Mouse (Mus musculus) bone marrow, adult 2 months (tissue): ENCODE results near the gene Wfikkn1. TPM values are rescaled to one million over a fixed set of nuclear protein-coding genes. Genes with fewer than 3 reads are reported as not detected.

Source experiments
- H3K27ac ChIP-seq: fragments of 200-500 bp; 2 replicates; pipeline ENCODE4 v1.5.1; 2012; ENCODE audit warnings: low read depth, mild to moderate bottlenecking, control low read depth, inconsistent platforms, low read length; ENCODE audit not compliant: control insufficient read depth, poor library complexity, insufficient read depth
- H3K4me1 ChIP-seq: fragments of 200-500 bp; 2 replicates; pipeline ENCODE4 v1.6.1; 2011; ENCODE audit warnings: low read length; ENCODE audit not compliant: control insufficient read depth, insufficient read depth
- H3K4me3 ChIP-seq: fragments of 200-500 bp; replicated peaks from 2 replicates; pipeline ENCODE3; 2011; ENCODE audit warnings: mild to moderate bottlenecking, low read depth, low read length, control low read depth; ENCODE audit not compliant: control insufficient read depth
- CTCF ChIP-seq: fragments of 200-500 bp; IDR thresholded peaks from 2 replicates; pipeline ENCODE4 v1.5.1; 2011; ENCODE audit warnings: low read length, control low read depth; ENCODE audit not compliant: control insufficient read depth, insufficient read depth
- POLR2A ChIP-seq: fragments of 200-500 bp; IDR thresholded peaks from 2 replicates; pipeline ENCODE4 v1.6.1; 2011; ENCODE audit warnings: low read depth, mild to moderate bottlenecking, control low read depth, low read length, borderline replicate concordance; ENCODE audit not compliant: control insufficient read depth
- WGBS: fragments of 180-500 bp; shearing (Covaris S2); methylation state at CpG from one replicate; pipeline ENCODE4 v1.1.7; 2018; 5-methylcytosine and 5-hydroxymethylcytosine counted together
- polyA plus RNA-seq: library from polyadenylated mRNA; stranded (reverse); fragments of >200 nt; gene quantifications from 2 replicates; pipeline ENCODE4 v1.2.4, GENCODE M21; 2011; ENCODE audit warnings: low replicate concordance; ENCODE audit not compliant: missing spikeins, insufficient read depth, insufficient read length

The Wfikkn1 gene
- polyA plus RNA-seq, 1 experiment, result 2.2 TPM

DNA sequence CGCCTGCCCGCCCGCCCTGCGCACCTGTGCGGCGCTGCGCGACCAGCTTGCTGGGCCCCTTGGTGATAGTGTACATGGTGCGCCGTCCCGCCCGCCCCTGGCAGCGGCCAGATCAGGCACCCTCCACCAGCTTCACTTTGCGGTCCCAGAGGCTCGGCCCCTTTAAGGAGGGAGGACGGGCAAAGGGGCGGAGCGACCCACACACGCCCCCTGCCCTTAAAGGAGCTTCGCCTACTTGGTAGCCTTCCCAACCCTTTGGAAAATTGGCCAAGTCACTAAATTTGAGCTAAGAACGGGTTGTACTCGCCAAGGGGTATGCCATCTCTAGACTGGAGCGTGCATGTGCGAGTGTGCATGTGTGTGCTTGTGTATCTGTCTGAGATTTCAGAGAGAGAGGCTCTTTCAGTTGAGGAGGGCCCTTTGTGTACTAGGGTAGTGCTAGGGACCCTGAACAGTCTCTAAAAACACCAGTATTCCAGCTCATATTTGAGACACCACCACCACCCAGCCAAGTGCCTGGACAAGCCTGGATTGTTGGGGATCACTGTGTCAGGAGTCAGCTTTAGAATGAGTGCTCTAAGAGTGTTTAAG lies 12.0 kb downstream of the Wfikkn1 start, which contains the start of gene Mcrip2:
TSS of gene Mcrip2 (minus strand) at position 164 of the 591 bp plus-strand sequence.
- TF ChIP-seq POLR2A (no peak), CTCF (no peak)
- WGBS, result under 1% methylated on average over 24 of the region's 24 CpGs
- peaks cover 1% of the 10 kb centered on the region; the same call in 1 of the 2 replicates for H3K4me1 ChIP-seq
- H3K27ac ChIP-seq, result peak within 1 kb of the TSS; percentile 20; the same call in 1 of the 2 replicates
- H3K4me3 ChIP-seq, result peak within 1 kb of the TSS; percentile 58

DNA sequence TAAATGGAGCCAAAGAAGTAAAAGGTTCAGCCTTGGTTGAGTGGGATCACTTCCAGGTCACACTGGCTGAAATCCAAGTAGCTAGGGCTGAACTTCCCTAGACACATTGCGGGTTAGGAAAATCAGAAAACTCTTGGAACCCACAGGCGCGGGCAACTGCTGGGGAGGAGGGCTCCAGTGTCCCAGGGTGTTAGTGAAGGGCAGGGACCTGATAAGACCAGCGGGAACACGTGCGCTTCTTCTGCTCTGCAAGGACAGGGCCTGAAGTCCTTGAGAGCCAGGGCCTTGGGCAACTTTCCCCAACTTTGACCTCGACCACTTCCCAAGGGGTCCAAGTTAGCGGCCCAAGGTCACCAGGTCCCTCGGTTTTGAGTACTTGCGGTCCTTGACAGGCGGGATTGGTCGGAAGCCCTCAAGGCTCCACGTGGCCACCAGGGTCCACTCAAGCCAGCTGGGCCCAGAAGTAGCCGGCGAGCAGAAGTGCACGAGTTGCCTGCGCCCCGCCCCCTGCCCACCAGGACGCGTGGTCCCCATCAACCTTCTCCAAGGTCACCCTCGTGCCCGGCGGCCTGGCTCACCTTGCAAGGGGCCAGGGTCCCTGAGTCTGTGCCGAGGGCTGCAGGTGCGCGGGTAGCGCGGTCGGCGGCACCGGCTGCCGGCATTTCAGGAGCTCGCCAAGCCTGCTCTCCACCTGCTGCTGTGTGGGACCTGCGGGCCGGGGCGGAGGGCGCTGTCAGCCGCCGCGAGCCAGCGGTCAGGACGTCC lies 12.6 kb downstream of the Wfikkn1 start:
- WGBS, result under 1% methylated on average over 42 of the region's 42 CpGs
- Histone ChIP-seq H3K27ac (peak overlapping the region; percentile 20; the same call in 1 of the 2 replicates), H3K4me1 (peaks cover 1% of the 10 kb centered on the region; the same call in 1 of the 2 replicates), H3K4me3 (peak overlapping the region; percentile 58)
- TF ChIP-seq CTCF, result no peak
- no peak; the same call in 1 of the 2 replicates for TF ChIP-seq POLR2A

DNA sequence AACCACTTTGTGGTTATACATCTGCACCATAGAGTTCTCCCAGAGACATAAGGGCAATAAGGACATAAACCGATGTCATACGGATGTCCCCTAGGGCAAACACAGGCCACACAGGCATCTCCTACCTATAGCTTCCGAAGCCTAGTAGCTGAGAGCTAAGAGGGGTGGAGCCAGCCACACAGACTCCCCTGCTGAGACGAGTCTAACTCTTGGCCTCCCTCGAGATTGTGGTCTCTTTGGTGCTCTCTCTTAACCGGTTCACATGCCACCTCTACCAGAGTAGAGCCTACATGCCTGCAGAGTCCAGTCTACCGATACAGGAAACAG lies 13.2 kb downstream of the Wfikkn1 start:
- Histone ChIP-seq H3K4me3 (peak overlapping the region; percentile 58), H3K27ac (no peak overlapping the region), H3K4me1 (peaks cover 1% of the 10 kb centered on the region; the same call in 1 of the 2 replicates)
- 7% methylated on average over 7 of the region's 7 CpGs for WGBS
- TF ChIP-seq POLR2A (no peak), CTCF (no peak)

DNA sequence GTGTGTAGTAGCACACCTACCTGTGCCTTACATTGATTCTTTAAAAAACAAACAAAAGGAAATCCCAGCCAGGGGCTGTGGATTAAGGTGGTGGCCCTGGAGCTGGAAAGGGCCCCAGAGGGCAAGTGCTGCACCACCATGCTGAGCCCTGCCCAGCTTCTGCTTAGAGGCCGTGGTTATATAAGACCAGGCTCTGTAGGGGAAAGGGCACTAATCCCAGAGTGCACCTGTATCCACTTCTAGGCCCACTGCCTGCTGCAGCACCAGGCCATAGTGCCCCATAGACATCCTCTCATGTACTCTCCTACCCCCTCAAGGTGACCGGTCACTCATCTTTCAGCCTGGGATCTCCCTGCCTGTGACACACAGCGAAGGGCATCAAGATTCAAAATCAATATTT lies 14.5 kb downstream of the Wfikkn1 start:
- no peak for TF ChIP-seq POLR2A
- TF ChIP-seq CTCF, result no peak
- H3K4me1 ChIP-seq, result peaks cover 1% of the 10 kb centered on the region; the same call in 1 of the 2 replicates
- no peak overlapping the region for H3K27ac ChIP-seq
- no peak overlapping the region for H3K4me3 ChIP-seq
- 85% methylated on average over 3 of the region's 3 CpGs for WGBS

DNA sequence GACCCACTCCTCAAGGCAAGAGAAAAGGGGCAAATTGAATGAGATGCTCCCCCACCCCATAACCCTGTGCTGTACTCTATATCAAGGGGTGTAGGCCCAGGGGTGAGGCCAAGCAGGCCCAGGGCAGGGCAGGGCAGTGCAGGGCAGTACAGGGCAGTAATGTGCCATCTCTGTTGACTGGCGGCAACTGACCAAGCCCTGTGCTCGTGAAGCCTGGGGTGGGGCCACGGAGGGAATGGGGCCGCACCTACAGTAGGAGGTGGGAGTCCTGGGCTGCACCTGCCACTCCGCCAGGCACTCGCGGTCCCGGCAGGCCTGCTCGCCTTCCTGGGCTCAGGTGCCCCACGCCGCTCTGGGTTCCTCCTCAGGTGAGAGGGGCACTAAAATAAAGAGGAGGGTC lies 15.4 kb downstream of the Wfikkn1 start:
- Histone ChIP-seq H3K4me1 (peaks cover 6% of the 10 kb centered on the region; the same call in 1 of the 2 replicates), H3K4me3 (no peak overlapping the region), H3K27ac (no peak overlapping the region)
- WGBS, result 91% methylated on average over 11 of the region's 11 CpGs
- TF ChIP-seq POLR2A (no peak), CTCF (no peak)

DNA sequence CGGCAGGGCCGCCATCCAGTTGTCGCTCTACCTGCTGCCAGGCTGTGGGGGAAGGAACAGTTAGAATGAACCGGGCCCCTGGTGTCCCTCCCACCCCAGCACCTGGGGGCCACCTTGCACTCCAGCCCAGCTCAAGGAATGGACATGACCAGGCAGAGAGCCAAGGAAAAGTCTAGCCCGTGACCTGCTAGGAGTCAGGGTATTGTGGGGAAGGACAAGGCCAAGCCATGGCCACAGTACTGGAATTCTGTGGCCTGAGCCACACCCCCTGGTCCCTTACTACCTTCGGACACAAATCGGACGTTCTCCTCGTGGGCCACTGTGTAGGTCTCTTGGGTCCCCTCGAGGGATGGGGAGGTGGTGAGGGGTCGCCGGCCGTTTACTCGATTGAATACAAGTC lies 16.3 kb downstream of the Wfikkn1 start:
- TF ChIP-seq POLR2A, result no peak
- no peak for TF ChIP-seq CTCF
- 88% methylated on average over 14 of the region's 14 CpGs for WGBS
- Histone ChIP-seq H3K4me3 (no peak overlapping the region), H3K27ac (no peak overlapping the region), H3K4me1 (peaks cover 6% of the 10 kb centered on the region; the same call in 1 of the 2 replicates)

DNA sequence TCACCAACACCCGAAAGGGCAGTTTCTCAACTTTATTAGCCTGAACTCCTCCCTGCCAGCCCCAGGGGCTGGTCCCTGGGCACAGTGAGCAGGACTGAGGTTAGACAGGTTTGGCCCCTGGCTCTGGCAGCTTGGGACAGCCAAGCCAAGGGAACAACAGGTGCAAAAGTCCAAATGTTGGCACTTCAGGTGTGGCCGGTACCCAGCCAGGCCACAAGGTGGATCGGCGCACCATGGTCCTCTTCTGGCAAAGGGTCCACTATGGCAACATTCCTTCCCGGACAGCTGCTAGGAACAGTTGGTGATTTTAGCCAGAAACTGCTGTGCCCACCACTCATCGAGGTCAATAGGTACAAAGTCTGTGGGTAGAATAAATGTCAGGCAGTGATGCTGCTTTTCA lies 17.0 kb downstream of the Wfikkn1 start:
- peaks cover 5% of the 10 kb centered on the region; the same call in 1 of the 2 replicates for H3K4me1 ChIP-seq
- no peak for TF ChIP-seq CTCF
- no peak for TF ChIP-seq POLR2A
- no peak overlapping the region for H3K4me3 ChIP-seq
- H3K27ac ChIP-seq, result no peak overlapping the region
- 91% methylated on average over 6 of the region's 6 CpGs for WGBS
